Mouse (Mus musculus) liver, adult 2 months (tissue): Measurements from ENCODE around the gene Gm20661. TPM values are rescaled to one million over a fixed set of nuclear protein-coding genes. Genes with fewer than 3 reads are reported as not detected.
A peak's percentile ranks its signal among the peaks of the same experiment; 100 is the strongest.

Experiments
- DNase-seq: peaks from one replicate; pipeline ENCODE4 v3.0.0-alpha.2; 2011; ENCODE audit warnings: low read depth, low spot score; ENCODE audit errors: extremely low read depth
- H3K27ac ChIP-seq: fragments of 200-500 bp; replicated peaks from 2 replicates; pipeline ENCODE4 v1.5.1; 2012; ENCODE audit warnings: low read depth, mild to moderate bottlenecking, control low read depth, inconsistent platforms, low read length; ENCODE audit not compliant: insufficient read depth
- H3K27me3 ChIP-seq: fragments of 200-500 bp; 2 replicates; pipeline ENCODE4 v1.6.1; 2012; ENCODE audit warnings: mild to moderate bottlenecking, moderate library complexity, low read length, inconsistent platforms; ENCODE audit not compliant: control insufficient read depth, insufficient read depth
- H3K36me3 ChIP-seq: fragments of 200-500 bp; 2 replicates; pipeline ENCODE4 v1.6.1; 2012; ENCODE audit warnings: low read length, inconsistent platforms; ENCODE audit not compliant: control insufficient read depth, insufficient read depth
- H3K4me1 ChIP-seq: fragments of 200-500 bp; 2 replicates; pipeline ENCODE4 v1.6.1; 2011; ENCODE audit warnings: low read length; ENCODE audit not compliant: control insufficient read depth, insufficient read depth
- H3K4me3 ChIP-seq: fragments of 200-500 bp; 2 replicates; pipeline ENCODE4 v1.5.1; 2011; ENCODE audit warnings: low read depth, mild to moderate bottlenecking, control low read depth, low read length, moderate library complexity; ENCODE audit not compliant: insufficient read depth
- H3K79me2 ChIP-seq: fragments of 200-500 bp; 2 replicates; pipeline ENCODE4 v1.6.1; 2012; ENCODE audit warnings: inconsistent platforms, mild to moderate bottlenecking, low read length, moderate library complexity; ENCODE audit not compliant: control insufficient read depth, insufficient read depth
- H3K9ac ChIP-seq: fragments of 200-500 bp; 2 replicates; pipeline ENCODE4 v1.6.1; 2012; ENCODE audit warnings: low read depth, mild to moderate bottlenecking, control low read depth, inconsistent platforms, low read length
- CTCF ChIP-seq: fragments of 200-500 bp; IDR thresholded peaks from 2 replicates; pipeline ENCODE4 v1.5.1; 2011; ENCODE audit warnings: low read depth, low read length, control low read depth
- POLR2A ChIP-seq: fragments of 200-500 bp; IDR thresholded peaks from 2 replicates; pipeline ENCODE4 v1.6.1; 2011; ENCODE audit warnings: low read length, control low read depth; ENCODE audit not compliant: insufficient read depth; ENCODE audit errors: extremely low read depth
- WGBS: fragments of 180-500 bp; shearing (Covaris S2); methylation state at CpG from one replicate; pipeline ENCODE4 v1.1.7; 2018; 5-methylcytosine and 5-hydroxymethylcytosine counted together
- polyA plus RNA-seq: library from polyadenylated mRNA; depleted of rRNA; stranded (reverse); fragments of >200 nt; gene quantifications from 2 replicates; pipeline ENCODE4 v1.2.3, GENCODE M21; 2012
- total RNA-seq: library from RNA; depleted of rRNA; stranded (reverse); fragments of >200 nt; gene quantifications from 2 replicates; pipeline ENCODE4 v1.2.3, GENCODE M21; 2014

Gene Gm20661
- total and polyA plus RNA-seq, 2 experiments = 0.10 TPM; not detected in 1

GRCm38 (mm10) chr9:107986376-107986775 is 3.5 kb downstream of the Gm20661 start:
- no peaks in the 10 kb centered on the region for H3K27me3 ChIP-seq
- peak; percentile 97 for TF ChIP-seq CTCF
- TF ChIP-seq POLR2A = no peak
- peak; percentile 52 for DNase-seq
- H3K79me2 ChIP-seq = no peaks in the 10 kb centered on the region
- 8% methylated on average over 18 of the region's 18 CpGs for WGBS
- peaks cover 7% of the 10 kb centered on the region; the same call in 1 of the 2 replicates for H3K4me1 ChIP-seq
- no peaks in the 10 kb centered on the region for H3K36me3 ChIP-seq
- 0 out of 2 replicates have a peak overlapping the region, but pooled peaks have one; percentile 21 for H3K4me3 ChIP-seq
- H3K27ac ChIP-seq = no peak overlapping the region
- H3K9ac ChIP-seq = no peak overlapping the region

GRCm38 (mm10) chr9:107987950-107988349 is 5.1 kb downstream of the Gm20661 start:
- no peaks in the 10 kb centered on the region for H3K79me2 ChIP-seq
- no peaks in the 10 kb centered on the region for H3K36me3 ChIP-seq
- no peak for TF ChIP-seq CTCF
- no peak for TF ChIP-seq POLR2A
- no peaks in the 10 kb centered on the region for H3K27me3 ChIP-seq
- no peak for DNase-seq
- no peak overlapping the region for H3K9ac ChIP-seq
- 81% methylated on average over 3 of the region's 3 CpGs for WGBS
- no peak overlapping the region for H3K27ac ChIP-seq
- H3K4me3 ChIP-seq = no peak overlapping the region
- peaks cover 2% of the 10 kb centered on the region; the same call in 1 of the 2 replicates for H3K4me1 ChIP-seq

GRCm38 (mm10) chr9:107992197-107992596 is 9.3 kb downstream of the Gm20661 start, which contains the start of gene Cdhr4:
Gene Cdhr4, plus strand, starts transcription at chr9:107992497.
- 98% methylated on average over 2 of the region's 2 CpGs for WGBS
- DNase-seq = no peak
- no peak for TF ChIP-seq CTCF
- TF ChIP-seq POLR2A = no peak
- Histone ChIP-seq H3K4me3 (no peak within 1 kb of the TSS), H3K27me3 (no peaks in the 10 kb centered on the region), H3K4me1 (no peaks in the 10 kb centered on the region), H3K9ac (no peak within 1 kb of the TSS), H3K36me3 (no peaks in the 10 kb centered on the region), H3K27ac (no peak within 1 kb of the TSS), H3K79me2 (no peaks in the 10 kb centered on the region)

- Histone ChIP-seq H3K27me3 (no peaks in the 10 kb centered on the region), H3K4me1 (no peaks in the 10 kb centered on the region), H3K4me3 (no peak overlapping the region), H3K27ac (no peak overlapping the region), H3K79me2 (no peaks in the 10 kb centered on the region), H3K36me3 (no peaks in the 10 kb centered on the region), H3K9ac (no peak overlapping the region)
- TF ChIP-seq CTCF (no peak), POLR2A (no peak)
- DNase-seq = no peak
- WGBS = 94% methylated on average over 11 of the region's 11 CpGs
These were observed 10.2 kb downstream of the Gm20661 start for GRCm38 (mm10) chr9:107993013-107993412.

GRCm38 (mm10) chr9:107994464-107994863 is 11.6 kb downstream of the Gm20661 start:
- 66% methylated on average over 2 of the region's 2 CpGs for WGBS
- TF ChIP-seq CTCF = no peak
- TF ChIP-seq POLR2A = no peak
- no peak for DNase-seq
- Histone ChIP-seq H3K4me1 (no peaks in the 10 kb centered on the region), H3K36me3 (no peaks in the 10 kb centered on the region), H3K79me2 (no peaks in the 10 kb centered on the region), H3K27ac (no peak overlapping the region), H3K27me3 (no peaks in the 10 kb centered on the region), H3K4me3 (no peak overlapping the region), H3K9ac (no peak overlapping the region)

- 96% methylated on average over 21 of the region's 21 CpGs for WGBS
These were observed 12.7 kb downstream of the Gm20661 start for GRCm38 (mm10) chr9:107995513-107995912.

More at GRCm38 (mm10) chr9:107995513-107995912, 12.7 kb downstream of the Gm20661 start:
- no peak overlapping the region for H3K9ac ChIP-seq
- no peaks in the 10 kb centered on the region for H3K27me3 ChIP-seq
- no peak overlapping the region for H3K4me3 ChIP-seq
- no peak overlapping the region for H3K27ac ChIP-seq
- no peaks in the 10 kb centered on the region for H3K4me1 ChIP-seq
- DNase-seq = no peak
- H3K36me3 ChIP-seq = no peaks in the 10 kb centered on the region
- TF ChIP-seq CTCF (no peak), POLR2A (no peak)
- H3K79me2 ChIP-seq = no peaks in the 10 kb centered on the region
